Mouse (Mus musculus) midbrain, embryonic 12.5 days (tissue): ENCODE data around the gene Cers6. TPM values are rescaled to one million over a fixed set of nuclear protein-coding genes. Genes with fewer than 3 reads are reported as not detected.

Experiments used
- ATAC-seq: fragments of 200-750 bp; cut with Nextera tagmentation; 2 replicates; pipeline ENCODE4 v1.8.0; 2017; ENCODE audit warnings: low read depth, moderate TSS enrichment, moderate library complexity; ENCODE audit not compliant: low FRiP score
- H3K27ac ChIP-seq: fragments of 300-500 bp; sonication (generic); replicated peaks from 2 replicates; pipeline ENCODE4 v1.5.1; 2016; ENCODE audit warnings: mild to moderate bottlenecking
- H3K27me3 ChIP-seq: fragments of 300-500 bp; sonication (generic); 2 replicates; pipeline ENCODE4 v1.6.1; 2016; ENCODE audit warnings: mild to moderate bottlenecking
- H3K36me3 ChIP-seq: fragments of 300-500 bp; sonication (generic); 2 replicates; pipeline ENCODE4 v1.6.1; 2016
- H3K4me1 ChIP-seq: fragments of 300-500 bp; sonication (generic); 2 replicates; pipeline ENCODE4 v1.6.1; 2016
- H3K4me2 ChIP-seq: fragments of 300-500 bp; sonication (generic); replicated peaks from 2 replicates; pipeline ENCODE4 v1.6.1; 2016; ENCODE audit warnings: mild to moderate bottlenecking, moderate library complexity
- H3K4me3 ChIP-seq: fragments of 300-500 bp; sonication (generic); 2 replicates; pipeline ENCODE4 v1.5.1; 2016; ENCODE audit warnings: mild to moderate bottlenecking
- H3K9ac ChIP-seq: fragments of 300-500 bp; sonication (generic); replicated peaks from 2 replicates; pipeline ENCODE4 v1.6.1; 2016; ENCODE audit warnings: mild to moderate bottlenecking, moderate library complexity
- H3K9me3 ChIP-seq: fragments of 300-500 bp; sonication (generic); 2 replicates; pipeline ENCODE4 v1.6.1; 2016; ENCODE audit warnings: mild to moderate bottlenecking
- WGBS: fragments of 180-500 bp; shearing (Covaris S2); methylation state at CpG from one replicate; pipeline ENCODE4 v1.1.7; 2016; 5-methylcytosine and 5-hydroxymethylcytosine counted together
- polyA plus RNA-seq: library from polyadenylated mRNA; unstranded; fragments of >200 nt; fragmentation: Nextera tagmentation; extraction: Ambion mirVana; gene quantifications from 2 replicates; pipeline ENCODE4 v1.2.1, GENCODE M21; 2016

Gene Cers6
- polyA plus RNA-seq, 1 experiment from 2014 or later = 37.0 TPM

DNA sequence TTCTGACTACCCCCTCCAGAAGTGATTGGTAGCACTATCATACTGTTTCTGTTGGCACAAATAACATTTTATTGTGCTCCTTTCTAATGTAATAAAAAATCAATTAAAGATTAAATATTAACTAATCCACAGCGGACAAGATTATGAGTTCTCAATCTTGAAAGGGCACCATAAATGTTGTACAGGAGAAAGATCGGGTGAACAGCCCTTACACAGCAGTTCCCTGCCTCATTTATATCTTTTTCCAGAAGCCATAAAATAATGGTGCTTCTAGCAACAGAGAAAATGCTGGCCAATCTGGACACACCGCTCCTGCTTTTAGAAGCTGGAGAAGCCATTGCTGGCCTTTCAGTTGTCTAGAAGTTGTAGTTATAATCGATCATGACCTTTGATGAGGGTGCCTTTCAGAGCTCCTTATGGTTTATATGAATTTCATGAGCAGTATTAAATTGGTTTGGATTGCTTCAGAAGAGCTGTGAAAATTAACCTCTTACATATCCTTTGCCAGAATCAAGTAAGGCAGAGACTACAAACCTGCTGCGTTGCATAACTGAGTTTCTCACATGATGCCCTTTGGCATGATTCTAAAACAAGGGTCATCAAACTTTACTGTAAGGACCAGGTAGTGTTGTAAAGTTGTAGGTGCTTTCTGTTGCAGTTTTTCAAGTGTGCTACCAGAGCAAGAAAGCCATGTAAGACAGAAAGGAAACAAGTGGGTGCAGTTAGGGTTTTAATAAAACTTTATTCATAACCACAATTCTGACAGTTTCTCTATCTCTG, 200.9 kb downstream of the Cers6 start:
- H3K4me3 ChIP-seq = no peak overlapping the region
- H3K4me2 ChIP-seq = no peak overlapping the region
- no peaks in the 10 kb centered on the region for H3K9me3 ChIP-seq
- ATAC-seq = no peak
- H3K27me3 ChIP-seq = no peaks in the 10 kb centered on the region
- no peak overlapping the region for H3K27ac ChIP-seq
- no peaks in the 10 kb centered on the region for H3K4me1 ChIP-seq
- no peaks in the 10 kb centered on the region for H3K36me3 ChIP-seq
- H3K9ac ChIP-seq = no peak overlapping the region
- WGBS = 93% methylated on average over 5 of the region's 5 CpGs

- H3K4me2 ChIP-seq = no peak overlapping the region
- no peak overlapping the region for H3K9ac ChIP-seq
- ATAC-seq = no peak
- H3K27me3 ChIP-seq = no peaks in the 10 kb centered on the region
- H3K4me3 ChIP-seq = no peak overlapping the region
- no peaks in the 10 kb centered on the region for H3K4me1 ChIP-seq
- no peak overlapping the region for H3K27ac ChIP-seq
- WGBS = 92% methylated on average over 6 of the region's 6 CpGs
- H3K36me3 ChIP-seq = no peaks in the 10 kb centered on the region
- H3K9me3 ChIP-seq = no peaks in the 10 kb centered on the region
Observed at GRCm38 (mm10) chr2:69064759-69065158, 203.5 kb downstream of the Cers6 start.

DNA sequence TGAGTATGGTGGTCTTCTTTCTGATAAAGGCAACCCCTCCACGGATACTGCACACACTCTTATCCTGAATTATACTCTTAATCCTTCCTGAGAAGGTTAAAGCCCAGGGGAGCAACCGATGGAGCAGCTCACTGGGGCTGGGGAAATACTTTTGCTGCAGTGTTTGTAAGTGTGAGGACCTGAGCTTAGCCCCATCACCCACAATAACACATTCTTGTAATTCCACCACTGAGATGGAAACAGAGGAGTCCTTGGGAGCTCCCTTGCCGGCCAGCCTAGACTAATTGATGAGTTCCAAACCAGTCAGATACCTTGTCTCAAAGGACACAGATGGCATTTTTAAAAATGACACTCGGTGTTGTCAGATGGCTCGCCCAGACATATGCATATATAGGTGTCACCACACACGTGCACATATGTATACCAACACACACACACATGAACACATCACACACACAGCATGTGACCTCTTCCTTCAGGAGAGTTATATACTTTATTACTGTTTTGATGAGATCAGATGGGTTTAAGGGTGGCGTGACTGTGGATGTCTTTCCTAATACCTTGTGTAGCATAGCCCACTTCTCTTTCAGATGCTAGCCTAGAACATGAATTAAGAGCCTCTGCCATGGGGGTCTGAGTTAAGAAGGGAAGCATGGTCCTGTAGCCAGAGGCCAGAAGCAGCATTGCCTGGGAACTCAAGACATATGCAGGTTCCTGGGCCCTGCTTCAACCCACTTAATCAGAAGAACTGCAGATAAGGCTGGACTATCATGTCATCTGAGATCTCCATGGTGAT, 210.4 kb downstream of the Cers6 start:
- H3K27me3 ChIP-seq = no peaks in the 10 kb centered on the region
- no peak overlapping the region for H3K4me3 ChIP-seq
- H3K36me3 ChIP-seq = no peaks in the 10 kb centered on the region
- H3K9me3 ChIP-seq = no peaks in the 10 kb centered on the region
- no peak for ATAC-seq
- no peak overlapping the region for H3K9ac ChIP-seq
- H3K4me1 ChIP-seq = no peaks in the 10 kb centered on the region
- no peak overlapping the region for H3K27ac ChIP-seq
- 64% methylated on average over 7 of the region's 7 CpGs for WGBS
- H3K4me2 ChIP-seq = no peak overlapping the region

DNA sequence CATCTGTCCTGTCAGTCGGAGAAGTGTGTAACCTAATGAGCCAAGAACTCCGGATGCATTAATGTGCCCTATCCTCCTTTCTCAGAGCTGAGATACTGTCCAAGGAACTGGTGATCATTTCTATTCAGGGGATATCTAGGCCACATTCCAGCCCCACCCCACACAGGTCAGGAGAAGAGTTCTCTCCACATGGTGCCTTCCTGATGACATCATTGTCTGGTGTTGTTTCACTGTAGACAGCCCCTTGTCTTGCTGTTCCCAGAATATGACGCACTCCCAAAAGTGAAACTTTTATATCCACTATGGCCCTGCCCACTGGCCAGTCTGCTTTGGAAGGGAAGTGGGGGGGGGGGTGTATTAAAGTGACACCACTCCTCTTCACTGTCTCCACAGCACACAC, 215.9 kb downstream of the Cers6 start:
- Histone ChIP-seq H3K4me1 (no peaks in the 10 kb centered on the region), H3K27me3 (no peaks in the 10 kb centered on the region), H3K27ac (no peak overlapping the region), H3K9me3 (no peaks in the 10 kb centered on the region), H3K4me2 (no peak overlapping the region), H3K4me3 (no peak overlapping the region), H3K36me3 (no peaks in the 10 kb centered on the region), H3K9ac (no peak overlapping the region)
- WGBS = 82% methylated on average over 3 of the region's 3 CpGs
- ATAC-seq = no peak

DNA sequence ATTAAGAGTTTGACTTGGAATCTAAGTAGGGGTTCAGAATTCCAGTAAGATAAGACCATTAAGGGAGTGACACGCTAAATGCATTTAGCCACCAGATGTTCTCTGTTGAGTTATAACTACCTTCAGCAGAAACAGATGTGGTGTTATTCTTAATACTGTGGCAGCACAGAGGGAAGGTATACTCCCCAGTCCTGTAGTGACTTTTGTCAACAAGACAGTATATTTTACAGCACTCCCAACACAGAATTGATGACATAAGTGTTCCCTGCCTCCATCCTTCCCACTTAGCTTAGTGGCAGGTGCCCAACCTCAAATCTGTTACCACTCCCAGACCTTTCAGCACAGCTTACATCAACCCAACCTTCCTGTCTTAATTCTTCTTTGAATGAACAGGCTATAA, 219.5 kb downstream of the Cers6 start:
- no peaks in the 10 kb centered on the region for H3K9me3 ChIP-seq
- no peaks in the 10 kb centered on the region for H3K36me3 ChIP-seq
- no peak for ATAC-seq
- H3K4me2 ChIP-seq = no peak overlapping the region
- no peaks in the 10 kb centered on the region for H3K27me3 ChIP-seq
- H3K9ac ChIP-seq = no peak overlapping the region
- no peak overlapping the region for H3K4me3 ChIP-seq
- WGBS = 97% methylated on average over 1 of the region's 1 CpGs
- H3K27ac ChIP-seq = no peak overlapping the region
- no peaks in the 10 kb centered on the region for H3K4me1 ChIP-seq

DNA sequence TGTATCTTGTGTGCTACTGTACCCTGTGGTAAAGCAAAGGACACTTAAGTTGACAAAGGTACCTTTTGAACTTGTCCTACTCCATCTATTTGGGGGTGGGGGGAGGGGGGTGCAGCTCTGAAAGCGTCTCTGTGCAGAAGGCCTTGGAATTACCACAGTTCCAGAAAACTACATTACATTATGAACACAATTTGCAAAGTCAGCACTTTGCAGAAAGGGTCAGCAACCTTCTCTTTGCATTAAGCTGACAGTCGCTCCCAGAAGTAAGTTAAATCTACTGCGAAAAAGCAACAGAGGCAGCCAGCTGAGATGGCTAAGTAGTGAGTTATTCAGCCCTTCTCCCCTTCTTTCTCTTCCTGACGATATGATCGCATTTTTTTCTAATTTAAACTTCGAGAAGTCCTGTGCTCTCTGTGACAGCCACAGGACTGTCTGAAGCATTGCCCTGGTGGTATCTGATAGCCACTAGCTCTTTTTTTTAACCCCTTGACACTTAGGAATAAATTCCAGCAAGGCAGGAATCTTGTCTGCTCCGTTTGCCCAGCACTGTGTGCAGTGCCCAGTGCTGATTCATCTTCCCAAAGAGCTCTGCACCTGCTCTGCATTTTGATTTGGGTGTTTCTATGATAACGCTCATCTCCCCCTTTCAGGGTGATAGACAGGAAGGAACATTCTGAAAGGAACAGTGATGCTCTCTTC, 221.4 kb downstream of the Cers6 start:
- 58% methylated on average over 8 of the region's 8 CpGs for WGBS
- ATAC-seq = no peak
- H3K4me1 ChIP-seq = peaks cover 12% of the 10 kb centered on the region
- H3K36me3 ChIP-seq = no peaks in the 10 kb centered on the region
- no peak overlapping the region for H3K4me2 ChIP-seq
- H3K4me3 ChIP-seq = no peak overlapping the region
- H3K27ac ChIP-seq = no peak overlapping the region
- no peaks in the 10 kb centered on the region for H3K9me3 ChIP-seq
- no peaks in the 10 kb centered on the region for H3K27me3 ChIP-seq
- H3K9ac ChIP-seq = no peak overlapping the region

- no peaks in the 10 kb centered on the region for H3K36me3 ChIP-seq
Observed at GRCm38 (mm10) chr2:69083198-69083509, 221.9 kb downstream of the Cers6 start.

GRCm38 (mm10) chr2:69084416-69084815, 223.2 kb downstream of the Cers6 start:
- WGBS = 81% methylated on average over 6 of the region's 6 CpGs
- H3K9ac ChIP-seq = no peak overlapping the region
- peaks cover 13% of the 10 kb centered on the region for H3K4me1 ChIP-seq
- no peaks in the 10 kb centered on the region for H3K9me3 ChIP-seq
- H3K4me2 ChIP-seq = no peak overlapping the region
- H3K4me3 ChIP-seq = no peak overlapping the region
- H3K36me3 ChIP-seq = no peaks in the 10 kb centered on the region
- no peak overlapping the region for H3K27ac ChIP-seq
- H3K27me3 ChIP-seq = no peaks in the 10 kb centered on the region
- ATAC-seq = no peak

More at GRCm38 (mm10) chr2:69083198-69083509, 221.9 kb downstream of the Cers6 start:
- Histone ChIP-seq H3K27ac (no peak overlapping the region), H3K9me3 (no peaks in the 10 kb centered on the region), H3K4me1 (peaks cover 13% of the 10 kb centered on the region), H3K27me3 (no peaks in the 10 kb centered on the region), H3K4me2 (no peak overlapping the region), H3K4me3 (no peak overlapping the region), H3K9ac (no peak overlapping the region)
- 88% methylated on average over 3 of the region's 3 CpGs for WGBS
- ATAC-seq = no peak

GRCm38 (mm10) chr2:69086505-69087260, 225.4 kb downstream of the Cers6 start:
- no peak overlapping the region for H3K27ac ChIP-seq
- no peaks in the 10 kb centered on the region for H3K27me3 ChIP-seq
- peak; percentile 23; the same call in 1 of the 2 replicates for ATAC-seq
- H3K4me2 ChIP-seq = no peak overlapping the region
- H3K4me1 ChIP-seq = peaks cover 13% of the 10 kb centered on the region
- no peak overlapping the region for H3K4me3 ChIP-seq
- no peak overlapping the region for H3K9ac ChIP-seq
- H3K9me3 ChIP-seq = no peaks in the 10 kb centered on the region
- no peaks in the 10 kb centered on the region for H3K36me3 ChIP-seq
- whole genome bisulfite sequencing = 32% methylated on average over 8 of the region's 8 CpGs

DNA sequence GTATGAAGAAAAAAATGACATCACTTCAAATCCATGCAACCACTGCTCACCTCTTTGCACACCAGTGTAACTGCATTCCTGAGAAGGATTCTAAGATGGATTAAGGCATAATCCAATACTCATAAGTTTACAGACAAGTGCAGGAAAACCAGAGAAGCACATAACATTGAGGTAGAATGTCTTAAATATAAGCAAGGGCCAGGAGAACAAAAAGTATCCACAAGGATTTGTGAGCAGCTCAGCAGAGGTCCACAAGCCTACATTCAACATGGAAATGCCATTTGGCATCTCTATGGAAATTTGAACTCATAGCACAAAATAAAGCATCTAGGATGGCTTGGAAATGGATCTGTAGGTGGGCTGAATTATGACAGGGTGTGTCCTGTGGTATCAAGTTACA, 234.6 kb downstream of the Cers6 start:
- Histone ChIP-seq H3K27me3 (no peaks in the 10 kb centered on the region), H3K9me3 (no peaks in the 10 kb centered on the region), H3K4me3 (no peak overlapping the region), H3K36me3 (no peaks in the 10 kb centered on the region), H3K27ac (no peak overlapping the region), H3K9ac (no peak overlapping the region), H3K4me1 (no peaks in the 10 kb centered on the region), H3K4me2 (no peak overlapping the region)
- no peak for ATAC-seq

DNA sequence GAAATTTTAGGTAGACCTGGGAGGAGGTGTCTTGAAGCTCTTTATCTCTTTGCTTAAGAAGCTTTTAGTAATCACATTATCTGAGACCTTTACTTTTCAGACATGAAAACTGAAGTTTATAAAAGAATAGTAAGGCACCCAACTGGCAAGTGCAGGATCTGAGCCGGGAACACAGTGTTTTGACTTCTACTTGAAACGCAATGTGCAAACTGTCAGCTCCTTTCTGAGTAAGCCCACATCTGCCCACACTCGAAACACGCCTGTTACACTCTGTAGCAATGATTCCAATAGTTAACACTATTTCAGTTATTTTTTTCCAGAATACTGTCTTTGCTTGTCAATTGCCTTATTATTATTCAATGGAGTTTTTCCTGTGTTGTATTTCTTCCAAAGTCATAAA, 235.6 kb downstream of the Cers6 start:
- H3K4me3 ChIP-seq = no peak overlapping the region
- H3K9me3 ChIP-seq = no peaks in the 10 kb centered on the region
- H3K27me3 ChIP-seq = no peaks in the 10 kb centered on the region
- H3K36me3 ChIP-seq = no peaks in the 10 kb centered on the region
- no peak overlapping the region for H3K9ac ChIP-seq
- no peaks in the 10 kb centered on the region for H3K4me1 ChIP-seq
- ATAC-seq = no peak
- no peak overlapping the region for H3K27ac ChIP-seq
- H3K4me2 ChIP-seq = no peak overlapping the region
- 44% methylated on average over 4 of the region's 4 CpGs for WGBS

DNA sequence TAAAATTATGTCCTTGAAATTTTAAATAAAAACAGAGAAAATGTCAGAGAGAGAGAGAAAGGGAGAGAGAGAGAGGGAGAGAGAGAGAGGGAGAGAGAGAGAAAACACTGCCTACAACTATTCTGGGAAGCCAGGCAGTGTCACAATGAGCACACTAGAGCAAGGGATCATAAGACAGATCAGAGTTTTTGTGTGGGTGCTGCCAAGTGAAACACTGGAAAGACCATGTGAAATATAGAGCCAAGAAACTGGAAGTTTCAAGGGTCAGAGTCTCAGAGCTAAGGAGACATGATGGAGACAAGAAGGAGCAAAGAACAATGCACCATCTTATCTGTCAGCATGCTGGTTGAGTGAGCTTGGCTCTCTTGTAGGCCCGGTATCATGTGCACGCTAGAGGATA, 236.3 kb downstream of the Cers6 start:
- Histone ChIP-seq H3K36me3 (no peaks in the 10 kb centered on the region), H3K4me3 (no peak overlapping the region), H3K9ac (no peak overlapping the region), H3K9me3 (no peaks in the 10 kb centered on the region), H3K4me2 (no peak overlapping the region), H3K27ac (no peak overlapping the region), H3K4me1 (no peaks in the 10 kb centered on the region), H3K27me3 (no peaks in the 10 kb centered on the region)
- WGBS = 95% methylated on average over 2 of the region's 2 CpGs
- no peak for ATAC-seq
